Comparison of ENCODE assay signal across 8 mouse cellular contexts in the genomic region with DNA sequence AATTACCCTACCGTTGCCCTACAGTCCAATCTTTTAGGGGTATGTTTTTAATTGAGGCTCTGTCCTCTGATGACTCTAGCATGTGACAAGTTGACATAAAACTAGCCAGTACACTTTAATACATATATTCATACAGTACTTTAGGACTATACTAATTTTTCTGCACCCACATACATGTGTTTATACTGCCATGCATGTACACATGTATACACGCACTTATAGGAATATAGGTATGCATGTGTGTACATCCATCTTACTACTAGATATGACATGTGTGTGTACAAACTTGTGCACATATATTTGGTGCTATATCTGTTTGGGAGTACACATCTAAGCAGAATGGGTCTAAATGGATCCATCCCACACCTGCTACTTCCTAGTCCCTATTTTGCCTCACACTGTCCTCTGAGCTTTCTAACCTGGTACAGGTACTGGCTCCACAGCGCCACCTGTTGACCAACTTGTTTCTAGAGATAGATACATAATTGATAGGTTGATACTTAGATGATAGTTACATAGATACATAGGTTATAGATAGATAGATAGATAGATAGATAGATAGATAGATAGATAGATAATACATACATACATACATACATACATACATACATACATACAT.
DNase-seq lines count a peak whose midpoint lies in the region; ATAC-seq lines count a peak whose summit lies in the region.

No protein-coding gene starts in this region.

- no peaks in the 10 kb centered on the region for H3K36me3 ChIP-seq in neural tube, embryonic 15.5 days
- peaks cover 4% of the 10 kb centered on the region for H3K36me3 ChIP-seq in limb, embryonic 10.5 days
- no peaks in the 10 kb centered on the region for H3K36me3 ChIP-seq in neural tube, embryonic 14.5 days (ENCODE audit: control insufficient read depth, insufficient read depth, low read length)

- no peak overlapping the region for H3K4me3 ChIP-seq in neural tube, embryonic 15.5 days (replicated peaks)
- no peak overlapping the region for H3K4me3 ChIP-seq in limb, embryonic 10.5 days
- no peak overlapping the region for H3K4me3 ChIP-seq in neural tube, embryonic 14.5 days (ENCODE audit: low read depth, low read length)

- H3K27ac ChIP-seq in neural tube, embryonic 15.5 days (replicated peaks) = no peak overlapping the region
- no peak overlapping the region for H3K27ac ChIP-seq in limb, embryonic 10.5 days
- no peak overlapping the region for H3K27ac ChIP-seq in neural tube, embryonic 14.5 days (ENCODE audit: low read depth, low read length)

- no peaks in the 10 kb centered on the region for H3K4me1 ChIP-seq in neural tube, embryonic 15.5 days
- H3K4me1 ChIP-seq in limb, embryonic 10.5 days = no peaks in the 10 kb centered on the region
- H3K4me1 ChIP-seq in neural tube, embryonic 14.5 days (ENCODE audit: control insufficient read depth, insufficient read depth, low read length) = no peaks in the 10 kb centered on the region

- no peaks in the 10 kb centered on the region for H3K27me3 ChIP-seq in neural tube, embryonic 15.5 days (replicated peaks)
- H3K27me3 ChIP-seq in limb, embryonic 10.5 days (ENCODE audit: low read depth, poor library complexity, severe bottlenecking) = no peaks in the 10 kb centered on the region
- H3K27me3 ChIP-seq in neural tube, embryonic 14.5 days (ENCODE audit: control insufficient read depth, insufficient read depth, low read length) = no peaks in the 10 kb centered on the region

- no peaks in the 10 kb centered on the region for H3K9me3 ChIP-seq in neural tube, embryonic 15.5 days (replicated peaks)
- H3K9me3 ChIP-seq in limb, embryonic 10.5 days (replicated peaks) = no peaks in the 10 kb centered on the region
- no peaks in the 10 kb centered on the region for H3K9me3 ChIP-seq in neural tube, embryonic 14.5 days (ENCODE audit: control insufficient read depth, low read length)

- no peak for ATAC-seq in neural tube, embryonic 15.5 days (ENCODE audit: low FRiP score)
- peak; percentile 70; the same call in 1 of the 2 replicates for ATAC-seq in cerebellum, adult (ENCODE audit: insufficient number of reproducible peaks, low FRiP score, low TSS enrichment)
- peak; percentile 60; the same call in 1 of the 2 replicates for ATAC-seq in neural tube, embryonic 14.5 days (ENCODE audit: low read depth)

- H3K9ac ChIP-seq in neural tube, embryonic 15.5 days (replicated peaks) = no peak overlapping the region
- H3K9ac ChIP-seq in neural tube, embryonic 14.5 days (replicated peaks; ENCODE audit: low read depth, low read length) = no peak overlapping the region

- WGBS in neural tube, embryonic 15.5 days = 64% methylated on average over 3 of the region's 3 CpGs
- WGBS in limb, embryonic 10.5 days = 65% methylated on average over 3 of the region's 3 CpGs
- 65% methylated on average over 3 of the region's 3 CpGs for WGBS in neural tube, embryonic 14.5 days

- no peak overlapping the region for H3K4me2 ChIP-seq in neural tube, embryonic 15.5 days
- no peak overlapping the region for H3K4me2 ChIP-seq in neural tube, embryonic 14.5 days (ENCODE audit: low read depth, low read length)

- DNase-seq in neural tube, embryonic 10.5 days (ENCODE audit: extremely low spot score, low spot score) = peak; percentile 51
- peak; percentile 39 to 59 for DNase-seq in frontal cortex, postnatal 36 days (ENCODE audit: low spot score in 2 of 2)
- peak; percentile 81 for DNase-seq in kidney, adult 9 months
- DNase-seq in limb, embryonic 10.5 days (ENCODE audit: low spot score) = peak; percentile 65
- peak; percentile 78 for DNase-seq in thymus, postnatal 25 days
